Mouse (Mus musculus) left cerebral cortex, adult 11 months (tissue): ENCODE measurements around the gene Xrcc2.
"Not testable (repeated sequence)": the region's sequence is repeated elsewhere in the genome, so short reads cannot be mapped to it uniquely, and the experiment has no call there.

Experiments
- DNase-seq: peaks from one replicate; pipeline ENCODE4 v3.0.0; 2022; ENCODE audit warnings: low spot score

The Xrcc2 gene

GRCm38 (mm10) chr5:25705567-25706349, at the start of gene Xrcc2:
Xrcc2 (minus strand) TSS chr5:25705825.
- peak; percentile 92 for DNase-seq

DNA sequence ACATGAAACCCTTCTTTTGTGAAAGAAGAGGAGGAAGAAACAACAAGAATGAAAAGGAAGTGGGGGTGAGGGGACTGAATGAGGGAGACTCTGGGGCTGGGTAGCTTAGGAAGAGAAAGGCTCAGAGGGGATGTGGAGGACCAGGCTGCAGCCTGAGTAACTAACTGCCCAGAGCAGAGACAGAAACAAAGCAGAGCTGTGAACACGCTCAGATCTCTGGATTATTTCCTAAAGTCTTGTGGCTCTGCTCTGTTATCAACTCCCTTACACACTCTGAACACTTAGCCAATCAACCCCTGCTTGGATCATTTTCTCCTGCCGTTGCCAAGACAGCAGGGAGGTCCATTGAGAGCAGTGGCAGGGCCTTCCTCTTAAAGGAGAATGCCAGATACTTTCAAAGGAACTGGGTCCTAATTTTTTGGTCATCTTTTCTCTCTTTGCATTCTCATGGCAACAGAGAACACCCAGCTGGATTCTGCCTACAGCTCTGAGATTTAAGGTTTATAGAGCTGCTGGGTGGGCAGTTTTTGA, 48.7 kb upstream of the Xrcc2 start:
- no peak for DNase-seq

DNA sequence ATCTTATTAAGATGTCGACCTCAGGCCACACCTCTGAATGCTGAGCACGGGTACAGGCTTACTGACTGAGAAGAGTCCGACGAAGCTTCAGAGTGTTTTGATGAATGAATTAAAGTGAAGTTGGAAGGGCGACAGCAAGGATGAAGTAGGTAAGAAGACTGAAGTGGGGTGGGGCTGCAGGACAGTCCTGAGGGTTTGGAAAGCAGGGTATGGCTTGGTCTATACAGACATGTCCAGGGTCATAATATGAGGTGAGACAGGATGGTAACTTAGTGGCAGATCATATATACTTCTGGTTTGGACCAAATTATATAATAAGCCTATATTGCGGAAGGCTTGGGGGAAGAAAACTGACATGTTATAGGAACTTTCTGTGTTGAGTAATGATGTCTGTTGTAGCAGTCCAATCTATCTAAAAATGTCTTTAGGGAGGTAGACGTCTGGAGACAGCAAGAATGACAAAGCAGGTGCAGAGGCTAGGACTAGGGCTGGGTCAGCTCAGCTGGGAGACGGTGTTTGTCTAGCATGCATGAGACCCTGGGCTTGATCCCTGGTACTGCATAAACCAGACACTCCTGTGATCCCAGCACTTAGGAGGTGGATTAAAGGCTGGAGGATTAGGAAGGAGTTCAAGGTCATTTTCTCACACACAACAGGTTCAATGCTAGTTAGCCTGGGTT, 48.1 kb upstream of the Xrcc2 start:
- DNase-seq = no peak

GRCm38 (mm10) chr5:25752862-25753261, 47.2 kb upstream of the Xrcc2 start:
- DNase-seq = no peak

DNA sequence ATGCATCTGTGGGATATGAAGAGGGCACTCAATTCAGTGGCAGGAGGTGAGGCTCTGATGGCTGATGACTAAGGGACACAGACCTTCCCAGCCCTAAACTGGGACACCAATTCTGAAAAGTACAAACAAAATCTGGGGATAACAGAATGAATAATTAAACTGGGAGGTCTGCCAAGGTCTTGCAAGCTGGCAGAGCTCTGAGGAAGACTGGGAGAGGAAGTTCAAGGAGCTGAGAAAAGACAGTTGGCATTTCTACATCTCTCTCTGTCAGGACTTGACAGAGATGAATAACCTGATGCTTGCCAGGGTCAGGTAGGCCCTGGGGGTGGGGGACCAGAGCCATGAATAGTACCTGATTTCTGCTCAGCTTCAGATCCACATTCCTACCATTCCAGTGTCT, 45.9 kb upstream of the Xrcc2 start:
- DNase-seq = no peak

GRCm38 (mm10) chr5:25748613-25749012, 43.0 kb upstream of the Xrcc2 start:
- DNase-seq = no peak

GRCm38 (mm10) chr5:25747904-25748303, 42.3 kb upstream of the Xrcc2 start:
- no peak for DNase-seq

GRCm38 (mm10) chr5:25738902-25739301, 33.3 kb upstream of the Xrcc2 start:
- not testable (repeated sequence) for DNase-seq

- DNase-seq = no peak
Measured at GRCm38 (mm10) chr5:25738448-25738847, 32.8 kb upstream of the Xrcc2 start.

- DNase-seq = no peak
Measured at GRCm38 (mm10) chr5:25735861-25736260, 30.2 kb upstream of the Xrcc2 start.

GRCm38 (mm10) chr5:25734318-25734717, 28.7 kb upstream of the Xrcc2 start:
- no peak for DNase-seq

GRCm38 (mm10) chr5:25724134-25724675, 18.6 kb upstream of the Xrcc2 start:
- no peak for DNase-seq

GRCm38 (mm10) chr5:25723016-25723415, 17.4 kb upstream of the Xrcc2 start:
- no peak for DNase-seq

DNA sequence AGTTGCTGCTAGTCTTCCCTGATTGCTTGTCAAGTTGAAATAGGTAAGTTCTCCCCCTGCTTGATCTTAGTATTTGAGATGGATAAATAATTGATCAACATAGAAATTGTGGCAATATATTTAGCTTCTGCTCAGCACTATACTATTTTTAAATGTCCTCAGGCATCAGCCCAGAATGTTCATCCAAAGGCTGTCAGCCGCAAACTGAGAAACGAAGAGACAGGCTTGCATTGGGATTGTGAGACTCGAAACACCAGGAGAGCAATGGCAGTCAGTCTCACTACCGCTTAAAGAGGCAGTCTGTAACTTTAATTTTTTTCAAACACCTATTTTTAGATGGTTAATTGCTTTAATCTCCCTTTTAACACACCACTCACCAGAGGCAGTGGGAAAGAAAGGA, 13.8 kb upstream of the Xrcc2 start:
- no peak for DNase-seq

DNA sequence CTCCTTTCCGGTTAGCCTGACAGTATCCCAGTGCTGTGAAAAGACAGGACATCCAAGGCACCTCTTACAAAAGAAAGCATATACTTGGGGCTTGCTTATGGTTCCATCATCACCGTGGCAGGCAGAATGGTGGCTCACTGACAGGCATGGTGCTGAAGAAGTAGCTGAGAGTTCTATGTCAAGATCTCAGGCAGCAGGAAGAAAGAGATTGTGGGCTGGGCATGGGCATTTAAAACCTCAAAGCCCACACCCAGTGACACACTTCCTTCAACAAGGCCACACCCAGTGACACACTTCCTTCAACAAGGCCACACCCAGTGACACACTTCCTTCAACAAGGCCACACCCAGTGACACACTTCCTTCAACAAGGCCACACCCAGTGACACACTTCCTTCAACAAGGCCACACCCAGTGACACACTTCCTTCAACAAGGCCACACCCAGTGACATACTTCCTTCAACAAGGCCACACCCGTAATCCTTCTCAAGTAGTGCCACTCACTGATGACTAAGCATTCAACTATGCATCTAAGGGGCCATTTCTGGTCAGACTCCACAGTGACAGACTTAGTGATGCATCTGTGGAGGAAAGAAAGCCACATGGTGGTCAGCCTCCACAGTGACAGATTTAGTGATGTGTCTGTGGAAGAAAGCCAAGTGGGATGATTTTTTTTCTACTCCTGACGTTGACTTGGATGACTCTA, 7.5 kb upstream of the Xrcc2 start:
- DNase-seq = not testable (repeated sequence)

DNA sequence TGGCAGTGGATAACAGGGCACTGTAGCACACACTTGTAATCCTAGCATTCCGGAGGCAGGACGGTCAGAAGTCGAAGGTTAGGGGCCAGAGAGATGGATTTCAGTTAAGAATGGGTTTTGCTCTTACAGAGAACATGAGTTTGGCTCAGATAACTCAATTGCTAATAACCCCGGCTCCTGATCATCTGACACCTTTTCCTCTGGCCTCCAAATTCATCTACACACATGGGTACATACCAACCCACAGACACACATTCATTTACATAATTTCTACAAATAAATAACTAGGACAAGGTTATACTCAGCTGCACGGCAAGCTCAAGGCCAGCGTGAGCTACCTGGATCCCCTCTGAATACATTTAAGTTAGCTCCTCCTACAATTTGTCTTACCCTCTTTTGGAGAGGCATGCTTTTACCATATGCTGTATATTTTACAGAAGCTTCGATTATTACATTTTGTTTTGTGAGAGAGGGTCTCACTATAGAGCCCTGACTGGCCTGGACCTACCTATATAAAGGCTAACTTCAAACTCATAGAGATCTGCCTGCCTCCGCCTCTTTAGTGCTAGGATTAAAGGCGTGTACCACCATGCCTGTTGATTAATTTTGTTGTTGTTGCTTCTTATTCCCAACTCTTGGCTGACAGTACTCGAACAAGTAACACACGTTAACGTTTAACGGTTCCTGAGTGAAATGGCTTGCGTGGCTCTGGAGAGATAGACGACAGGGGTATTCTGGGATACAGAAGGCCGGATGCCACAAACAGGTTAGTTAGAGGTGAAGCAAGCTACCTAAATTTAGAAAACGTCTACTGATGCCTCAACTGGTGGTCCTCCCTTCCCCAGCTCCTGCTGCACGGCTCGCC, 691 bp downstream of the Xrcc2 start:
- DNase-seq = no peak

- DNase-seq = no peak
Measured at GRCm38 (mm10) chr5:25697941-25698340, 7.7 kb downstream of the Xrcc2 start.

DNA sequence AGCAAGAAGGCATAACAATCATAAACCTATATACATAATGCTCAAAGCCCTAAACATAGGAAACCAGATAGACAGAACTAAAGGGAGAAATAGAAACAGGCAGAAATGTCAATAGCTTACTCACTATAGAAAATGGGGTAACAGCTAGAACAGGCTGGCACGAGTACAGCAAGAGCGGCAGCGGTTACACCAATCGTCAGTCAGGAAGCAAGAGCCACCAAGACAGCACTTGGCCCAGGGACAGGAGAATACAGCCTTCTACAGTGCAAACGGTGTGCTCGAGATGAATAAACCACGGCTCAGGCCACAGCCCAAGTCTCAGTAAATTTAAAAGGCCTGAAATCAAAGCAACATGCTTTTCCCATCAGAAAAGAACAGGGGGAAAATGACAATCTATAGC, 9.4 kb downstream of the Xrcc2 start:
- no peak for DNase-seq

DNA sequence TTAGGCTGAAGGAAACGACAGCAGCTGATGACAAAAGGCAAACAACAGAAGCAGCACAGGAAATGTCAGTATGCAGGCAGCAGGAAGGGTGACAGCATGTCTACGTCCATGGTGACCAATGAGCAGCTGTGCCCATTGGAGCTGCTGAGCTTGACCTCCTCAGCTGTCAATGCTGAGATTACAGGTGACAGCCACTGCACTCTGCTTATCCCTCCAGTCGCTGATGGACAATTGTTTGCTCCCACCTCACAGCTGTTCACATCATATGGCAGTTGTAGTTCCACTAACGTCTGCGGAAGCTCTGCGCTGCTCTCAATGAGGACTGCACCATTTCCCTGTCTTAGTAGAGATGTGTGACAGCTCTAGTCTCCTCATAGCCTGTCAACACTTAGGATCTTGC, 9.8 kb downstream of the Xrcc2 start:
- no peak for DNase-seq

GRCm38 (mm10) chr5:25671696-25672520, 33.7 kb downstream of the Xrcc2 start:
- DNase-seq = no peak

DNA sequence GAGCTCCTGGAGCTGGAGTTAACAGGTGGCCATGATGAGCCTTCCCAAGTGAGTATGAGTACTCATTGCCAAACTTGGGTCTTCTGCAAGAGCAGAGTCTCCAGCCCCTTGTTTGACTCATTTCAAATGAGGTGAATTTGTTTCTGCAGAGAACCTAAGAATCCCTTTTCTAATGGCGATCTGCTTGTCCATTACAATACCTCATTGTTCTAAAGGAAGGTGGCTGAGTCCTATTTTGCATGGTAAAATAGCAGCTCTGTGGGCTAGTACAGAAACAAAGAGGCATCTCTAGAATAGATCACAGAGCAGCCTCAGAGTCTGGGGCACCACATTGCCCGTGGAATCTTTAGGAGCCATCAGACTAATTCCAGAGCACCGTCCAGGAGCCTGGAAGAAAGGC, 34.6 kb downstream of the Xrcc2 start:
- DNase-seq = no peak
